Mouse (Mus musculus) R1 (cell line): ENCODE measurements around the gene Calm1.

ENCODE experiments used
- DNase-seq: peaks from one replicate; pipeline ENCODE4 v3.0.0-alpha.2; 2018; ENCODE audit warnings: low read depth, low spot score

Calm1 gene

GRCm38 (mm10) chr12:100198967-100199660 lies at the start of gene Calm1:
Gene Calm1, plus strand, starts transcription at chr12:100199435.
- DNase-seq: peak; percentile 93

GRCm38 (mm10) chr12:100152466-100152865 lies 46.8 kb upstream of the Calm1 start:
- no peak for DNase-seq

- DNase-seq: peak; percentile 98
Observed at GRCm38 (mm10) chr12:100159261-100159975, 39.8 kb upstream of the Calm1 start, which contains the start of gene Nrde2. Gene Nrde2, minus strand, starts transcription at chr12:100159653.

GRCm38 (mm10) chr12:100164991-100165500 lies 34.2 kb upstream of the Calm1 start:
- DNase-seq: no peak

- peak; percentile 62 for DNase-seq
Observed at GRCm38 (mm10) chr12:100166177-100166576, 33.1 kb upstream of the Calm1 start.

- DNase-seq: no peak
Observed at GRCm38 (mm10) chr12:100166939-100167338, 32.3 kb upstream of the Calm1 start.

GRCm38 (mm10) chr12:100167502-100167901 lies 31.7 kb upstream of the Calm1 start:
- DNase-seq: no peak

GRCm38 (mm10) chr12:100167931-100168871 lies 31.0 kb upstream of the Calm1 start:
- DNase-seq: peak; percentile 93

GRCm38 (mm10) chr12:100172481-100172880 lies 26.8 kb upstream of the Calm1 start:
- DNase-seq: no peak

- DNase-seq: no peak
Observed at GRCm38 (mm10) chr12:100176469-100177056, 22.7 kb upstream of the Calm1 start.

GRCm38 (mm10) chr12:100178898-100179440 lies 20.3 kb upstream of the Calm1 start:
- no peak for DNase-seq

- DNase-seq: peak; percentile 88
Observed at GRCm38 (mm10) chr12:100180802-100181201, 18.4 kb upstream of the Calm1 start.

GRCm38 (mm10) chr12:100182676-100183075 lies 16.6 kb upstream of the Calm1 start:
- peak; percentile 62 for DNase-seq

GRCm38 (mm10) chr12:100183970-100184369 lies 15.3 kb upstream of the Calm1 start:
- no peak for DNase-seq

- peak; percentile 51 for DNase-seq
Observed at GRCm38 (mm10) chr12:100184976-100185375, 14.3 kb upstream of the Calm1 start.

GRCm38 (mm10) chr12:100185897-100186296 lies 13.3 kb upstream of the Calm1 start:
- DNase-seq: no peak

- peak; percentile 84 for DNase-seq
Observed at GRCm38 (mm10) chr12:100186376-100186775, 12.9 kb upstream of the Calm1 start.

GRCm38 (mm10) chr12:100187013-100187755 lies 12.1 kb upstream of the Calm1 start:
- peak; percentile 99 for DNase-seq

- DNase-seq: peak; percentile 58
Observed at GRCm38 (mm10) chr12:100187756-100188430, 11.3 kb upstream of the Calm1 start.

- no peak for DNase-seq
Observed at GRCm38 (mm10) chr12:100190802-100191201, 8.4 kb upstream of the Calm1 start.
